Mouse (Mus musculus) midbrain, embryonic 15.5 days (tissue): Measurements from ENCODE around the gene Cd84. TPM values are rescaled to one million over a fixed set of nuclear protein-coding genes. Genes with fewer than 3 reads are reported as not detected.
"Not testable (repeated sequence)": the region's sequence is repeated elsewhere in the genome, so short reads cannot be mapped to it uniquely, and the experiment has no call there.

ENCODE experiments used
- ATAC-seq: fragments of 200-750 bp; cut with Nextera tagmentation; replicated peaks from 2 replicates; pipeline ENCODE4 v1.8.0; 2017; ENCODE audit warnings: moderate TSS enrichment
- H3K27ac ChIP-seq: fragments of 300-500 bp; sonication (generic); 2 replicates; pipeline ENCODE4 v1.5.1; 2015; ENCODE audit warnings: mild to moderate bottlenecking, inconsistent platforms
- H3K27me3 ChIP-seq: fragments of 300-500 bp; sonication (generic); replicated peaks from 2 replicates; pipeline ENCODE4 v1.6.1; 2015; ENCODE audit warnings: inconsistent platforms
- H3K36me3 ChIP-seq: fragments of 300-500 bp; sonication (generic); replicated peaks from 2 replicates; pipeline ENCODE4 v1.6.1; 2015; ENCODE audit warnings: inconsistent platforms
- H3K4me1 ChIP-seq: fragments of 300-500 bp; sonication (generic); 2 replicates; pipeline ENCODE4 v1.6.1; 2015; ENCODE audit warnings: inconsistent platforms
- H3K4me2 ChIP-seq: fragments of 300-500 bp; sonication (generic); 2 replicates; pipeline ENCODE4 v1.6.1; 2015; ENCODE audit warnings: inconsistent platforms, mild to moderate bottlenecking, moderate library complexity
- H3K4me3 ChIP-seq: fragments of 300-500 bp; sonication (generic); 2 replicates; pipeline ENCODE4 v1.5.1; 2015; ENCODE audit warnings: mild to moderate bottlenecking, inconsistent platforms
- H3K9ac ChIP-seq: fragments of 300-500 bp; sonication (generic); 2 replicates; pipeline ENCODE4 v1.6.1; 2015; ENCODE audit warnings: mild to moderate bottlenecking, inconsistent platforms
- H3K9me3 ChIP-seq: fragments of 300-500 bp; sonication (generic); 2 replicates; pipeline ENCODE4 v1.6.1; 2016; ENCODE audit warnings: inconsistent platforms
- WGBS: fragments of 180-500 bp; shearing (Covaris S2); methylation state at CpG from one replicate; pipeline ENCODE4 v1.1.7; 2015; ENCODE audit warnings: mixed read lengths; 5-methylcytosine and 5-hydroxymethylcytosine counted together
- polyA plus RNA-seq: library from polyadenylated mRNA; unstranded; fragments of >200 nt; fragmentation: Nextera tagmentation; extraction: Ambion mirVana; gene quantifications from 2 replicates; pipeline ENCODE4 v1.2.1, GENCODE M21; 2015

Cd84 gene
- polyA plus RNA-seq, 1 experiment from 2014 or later, result 0.74 TPM

- no peak for ATAC-seq
- Histone ChIP-seq H3K27me3 (no peaks in the 10 kb centered on the region), H3K4me3 (no peak overlapping the region), H3K9me3 (no peaks in the 10 kb centered on the region), H3K9ac (no peak overlapping the region), H3K4me1 (no peaks in the 10 kb centered on the region), H3K4me2 (no peak overlapping the region), H3K36me3 (no peaks in the 10 kb centered on the region), H3K27ac (no peak overlapping the region)
- WGBS, result 82% methylated on average over 5 of the region's 5 CpGs
Observed at GRCm38 (mm10) chr1:171845035-171845754, 5.7 kb downstream of the Cd84 start.

- no peak overlapping the region for H3K9ac ChIP-seq
- no peaks in the 10 kb centered on the region for H3K4me1 ChIP-seq
- no peaks in the 10 kb centered on the region for H3K9me3 ChIP-seq
- no peak overlapping the region for H3K27ac ChIP-seq
- ATAC-seq, result no peak
- H3K27me3 ChIP-seq, result no peaks in the 10 kb centered on the region
- no peaks in the 10 kb centered on the region for H3K36me3 ChIP-seq
- H3K4me2 ChIP-seq, result no peak overlapping the region
- H3K4me3 ChIP-seq, result no peak overlapping the region
Observed at GRCm38 (mm10) chr1:171848201-171848600, 8.7 kb downstream of the Cd84 start.

- no peaks in the 10 kb centered on the region for H3K27me3 ChIP-seq
- no peak overlapping the region for H3K4me3 ChIP-seq
- H3K9me3 ChIP-seq, result no peaks in the 10 kb centered on the region
- no peaks in the 10 kb centered on the region for H3K4me1 ChIP-seq
- no peak overlapping the region for H3K4me2 ChIP-seq
- no peak for ATAC-seq
- H3K9ac ChIP-seq, result no peak overlapping the region
- no peak overlapping the region for H3K27ac ChIP-seq
- 82% methylated on average over 4 of the region's 4 CpGs for WGBS
- H3K36me3 ChIP-seq, result no peaks in the 10 kb centered on the region
Observed at GRCm38 (mm10) chr1:171848757-171849156, 9.3 kb downstream of the Cd84 start.

- Histone ChIP-seq H3K36me3 (no peaks in the 10 kb centered on the region), H3K27me3 (no peaks in the 10 kb centered on the region), H3K9me3 (no peaks in the 10 kb centered on the region), H3K4me3 (no peak overlapping the region), H3K9ac (no peak overlapping the region), H3K27ac (no peak overlapping the region), H3K4me1 (no peaks in the 10 kb centered on the region), H3K4me2 (no peak overlapping the region)
- ATAC-seq, result no peak
- 94% methylated on average over 5 of the region's 5 CpGs for WGBS
Observed at GRCm38 (mm10) chr1:171849454-171849853, 10.0 kb downstream of the Cd84 start.

- no peak for ATAC-seq
- 94% methylated on average over 4 of the region's 4 CpGs for WGBS
- H3K27ac ChIP-seq, result no peak overlapping the region
- H3K9me3 ChIP-seq, result no peaks in the 10 kb centered on the region
- no peaks in the 10 kb centered on the region for H3K27me3 ChIP-seq
- no peak overlapping the region for H3K9ac ChIP-seq
- H3K4me1 ChIP-seq, result no peaks in the 10 kb centered on the region
- no peak overlapping the region for H3K4me2 ChIP-seq
- H3K4me3 ChIP-seq, result no peak overlapping the region
- H3K36me3 ChIP-seq, result no peaks in the 10 kb centered on the region
Observed at GRCm38 (mm10) chr1:171865467-171865866, 26.0 kb downstream of the Cd84 start.

GRCm38 (mm10) chr1:171886989-171887388 is 47.5 kb downstream of the Cd84 start:
- Histone ChIP-seq H3K4me3 (no peak overlapping the region), H3K27ac (no peak overlapping the region), H3K4me1 (no peaks in the 10 kb centered on the region), H3K27me3 (no peaks in the 10 kb centered on the region), H3K9ac (no peak overlapping the region), H3K36me3 (no peaks in the 10 kb centered on the region), H3K9me3 (no peaks in the 10 kb centered on the region), H3K4me2 (no peak overlapping the region)
- ATAC-seq, result no peak
- WGBS, result 85% methylated on average over 1 of the region's 1 CpGs

- not testable (repeated sequence) for H3K4me2 ChIP-seq, H3K4me3 ChIP-seq, H3K4me1 ChIP-seq, H3K27me3 ChIP-seq, H3K9me3 ChIP-seq, H3K27ac ChIP-seq, H3K9ac ChIP-seq, H3K36me3 ChIP-seq, ATAC-seq
- WGBS, result 81% methylated on average over 5 of the region's 5 CpGs
Observed at GRCm38 (mm10) chr1:171895364-171895763, 55.9 kb downstream of the Cd84 start, which contains the start of gene Gm10521. Gene Gm10521 (plus strand): TSS chr1:171895664.

- Histone ChIP-seq H3K9me3 (no peaks in the 10 kb centered on the region), H3K4me2 (no peak overlapping the region), H3K36me3 (no peaks in the 10 kb centered on the region), H3K27me3 (no peaks in the 10 kb centered on the region), H3K27ac (no peak overlapping the region), H3K4me1 (no peaks in the 10 kb centered on the region), H3K9ac (no peak overlapping the region), H3K4me3 (no peak overlapping the region)
- no peak for ATAC-seq
- WGBS, result 63% methylated on average over 1 of the region's 1 CpGs
Observed at GRCm38 (mm10) chr1:171904011-171904410, 64.5 kb downstream of the Cd84 start.

GRCm38 (mm10) chr1:171915638-171916458 is 76.4 kb downstream of the Cd84 start:
- WGBS, result 73% methylated on average over 13 of the region's 13 CpGs
- Histone ChIP-seq H3K4me1 (no peaks in the 10 kb centered on the region), H3K4me2 (no peak overlapping the region), H3K27me3 (no peaks in the 10 kb centered on the region), H3K36me3 (no peaks in the 10 kb centered on the region), H3K27ac (no peak overlapping the region), H3K4me3 (no peak overlapping the region), H3K9ac (no peak overlapping the region), H3K9me3 (no peaks in the 10 kb centered on the region; the same call in 1 of the 2 replicates)
- no peak for ATAC-seq

- 88% methylated on average over 14 of the region's 14 CpGs for WGBS
- ATAC-seq, result no peak
- Histone ChIP-seq H3K9me3 (no peaks in the 10 kb centered on the region; the same call in 1 of the 2 replicates), H3K4me2 (no peak within 1 kb of the TSS), H3K27me3 (no peaks in the 10 kb centered on the region), H3K4me3 (no peak within 1 kb of the TSS), H3K4me1 (no peaks in the 10 kb centered on the region), H3K27ac (no peak within 1 kb of the TSS), H3K9ac (no peak within 1 kb of the TSS), H3K36me3 (no peaks in the 10 kb centered on the region)
Observed at GRCm38 (mm10) chr1:171917305-171918039, 78.0 kb downstream of the Cd84 start, which contains the start of gene Slamf6. Gene Slamf6 (plus strand): TSS chr1:171917515.

- ATAC-seq, result no peak
- 87% methylated on average over 12 of the region's 12 CpGs for WGBS
- no peaks in the 10 kb centered on the region for H3K36me3 ChIP-seq
- H3K27me3 ChIP-seq, result no peaks in the 10 kb centered on the region
- H3K9me3 ChIP-seq, result no peaks in the 10 kb centered on the region
- H3K4me1 ChIP-seq, result no peaks in the 10 kb centered on the region
- no peak overlapping the region for H3K4me3 ChIP-seq
- H3K4me2 ChIP-seq, result no peak overlapping the region
- H3K27ac ChIP-seq, result no peak overlapping the region
- H3K9ac ChIP-seq, result no peak overlapping the region
Observed at GRCm38 (mm10) chr1:171918136-171918920, 78.8 kb downstream of the Cd84 start.

GRCm38 (mm10) chr1:171919193-171919592 is 79.7 kb downstream of the Cd84 start:
- 82% methylated on average over 5 of the region's 5 CpGs for WGBS
- no peak overlapping the region for H3K4me3 ChIP-seq
- no peaks in the 10 kb centered on the region for H3K9me3 ChIP-seq
- no peaks in the 10 kb centered on the region for H3K4me1 ChIP-seq
- H3K27ac ChIP-seq, result no peak overlapping the region
- H3K4me2 ChIP-seq, result no peak overlapping the region
- H3K9ac ChIP-seq, result no peak overlapping the region
- H3K27me3 ChIP-seq, result no peaks in the 10 kb centered on the region
- ATAC-seq, result no peak
- H3K36me3 ChIP-seq, result no peaks in the 10 kb centered on the region
